Mouse (Mus musculus) megakaryocyte progenitor cell, adult 5-6 weeks (primary cell): ENCODE data around the gene Scd4. TPM values are rescaled to one million over a fixed set of nuclear protein-coding genes. Genes with fewer than 3 reads are reported as not detected.

ENCODE experiments used
- ATAC-seq: replicated peaks from 2 replicates; pipeline ENCODE4 v1.8.0; 2016; ENCODE audit warnings: mild to moderate bottlenecking, moderate TSS enrichment, inconsistent platforms; ENCODE audit not compliant: poor library complexity
- total RNA-seq, 2 experiments: library from RNA; stranded (forward) in 1 of 2; stranded (reverse) in 1 of 2; fragments of 157-497, 149-512 nt in 1 of 2; fragments of 200-1000 nt in 1 of 2; gene quantifications; 2 replicates each; pipeline versions ENCODE4 v1.2.3 to v1.2.4; 2015 to 2017

Scd4 gene
- total RNA-seq, 2 experiments from 2014 or later: 0.35 TPM; not detected in 1

DNA sequence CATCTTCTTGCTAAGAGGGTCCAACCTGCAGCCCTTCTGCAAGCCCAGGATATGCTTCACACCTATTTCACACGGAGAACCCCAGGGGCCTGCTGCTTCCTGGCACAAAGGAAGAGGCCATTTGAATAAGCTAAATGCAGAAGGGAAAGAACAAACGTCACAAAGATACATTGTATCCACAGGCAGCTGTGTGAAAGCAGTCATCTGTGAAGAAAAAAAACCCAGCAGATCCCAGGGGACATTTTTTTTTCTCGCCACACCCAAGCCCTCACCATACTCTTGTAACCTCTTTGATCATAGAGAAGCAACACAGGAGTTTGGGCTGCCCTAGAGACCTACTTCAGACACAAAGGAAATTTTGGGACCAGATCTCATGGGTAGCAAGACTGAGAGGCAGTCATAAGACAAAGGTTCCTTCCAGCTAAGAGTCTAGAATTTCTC, 43.6 kb downstream of the Scd4 start:
- no peak for ATAC-seq

GRCm38 (mm10) chr19:44377629-44378375, 44.9 kb downstream of the Scd4 start:
- no peak for ATAC-seq

GRCm38 (mm10) chr19:44379090-44379489, 46.2 kb downstream of the Scd4 start:
- no peak for ATAC-seq

- ATAC-seq: no peak
Measured at GRCm38 (mm10) chr19:44380065-44380464, 47.2 kb downstream of the Scd4 start.

- no peak for ATAC-seq
Measured at GRCm38 (mm10) chr19:44382682-44383321, 49.9 kb downstream of the Scd4 start.

GRCm38 (mm10) chr19:44385887-44386498, 53.1 kb downstream of the Scd4 start:
- ATAC-seq: no peak

- no peak for ATAC-seq
Measured at GRCm38 (mm10) chr19:44387089-44387671, 54.3 kb downstream of the Scd4 start.

- ATAC-seq: no peak
Measured at GRCm38 (mm10) chr19:44387746-44388474, 55.0 kb downstream of the Scd4 start.

GRCm38 (mm10) chr19:44388475-44389428, 55.9 kb downstream of the Scd4 start:
- peak; percentile 86 for ATAC-seq

DNA sequence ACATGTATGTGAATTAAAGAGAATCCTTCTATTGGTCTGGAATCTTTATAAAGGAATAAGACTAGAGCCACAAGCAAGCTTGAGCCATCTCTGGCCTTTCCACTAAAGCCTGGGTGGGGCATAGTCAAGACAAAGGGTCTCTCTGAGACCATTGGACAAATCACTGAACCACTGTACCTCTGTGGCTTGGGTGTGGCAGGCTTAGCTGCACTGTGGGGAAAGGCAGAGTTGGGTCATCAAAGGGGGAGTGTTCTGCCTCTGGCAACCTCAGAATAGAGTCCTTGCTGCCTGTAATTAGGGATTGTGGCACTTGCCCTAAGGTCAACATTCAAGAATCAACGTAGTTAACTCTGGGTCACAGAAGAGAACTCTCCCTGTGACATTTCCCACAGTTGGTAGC, 56.6 kb downstream of the Scd4 start:
- ATAC-seq: no peak

GRCm38 (mm10) chr19:44391856-44392255, 59.0 kb downstream of the Scd4 start:
- no peak for ATAC-seq

DNA sequence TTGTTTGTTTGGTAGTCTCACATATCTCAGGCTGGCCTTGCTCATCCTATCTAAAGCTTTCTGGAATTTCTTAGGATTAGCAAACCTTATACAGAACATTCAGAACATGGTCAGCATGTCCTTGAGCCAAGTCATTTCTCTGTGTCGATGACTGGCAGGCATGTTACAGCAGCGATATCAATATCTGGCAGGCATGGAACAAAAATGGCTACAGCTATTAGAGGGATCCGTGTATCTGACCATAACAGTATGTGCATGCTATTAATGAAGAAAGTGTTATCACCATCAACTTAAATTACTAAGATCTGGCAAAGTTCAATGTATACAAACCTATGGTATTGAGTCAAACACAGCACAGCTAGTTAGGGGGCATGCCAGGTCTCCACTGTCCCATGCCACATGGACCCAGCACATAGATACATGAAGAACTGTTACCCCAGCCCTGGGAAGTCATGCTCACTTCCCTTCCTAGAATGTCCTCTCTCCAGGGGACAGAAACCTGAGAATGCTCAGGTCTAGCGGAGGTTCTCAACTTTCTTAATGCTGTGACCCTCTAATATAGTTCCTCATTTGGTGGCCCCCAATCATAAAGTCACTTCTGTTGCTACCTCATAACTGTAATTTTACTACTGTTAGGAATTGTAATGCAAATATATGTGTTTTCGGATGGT, 59.6 kb downstream of the Scd4 start:
- ATAC-seq: no peak

- peak; percentile 40 for ATAC-seq
Measured at GRCm38 (mm10) chr19:44393962-44394422, 61.1 kb downstream of the Scd4 start.

DNA sequence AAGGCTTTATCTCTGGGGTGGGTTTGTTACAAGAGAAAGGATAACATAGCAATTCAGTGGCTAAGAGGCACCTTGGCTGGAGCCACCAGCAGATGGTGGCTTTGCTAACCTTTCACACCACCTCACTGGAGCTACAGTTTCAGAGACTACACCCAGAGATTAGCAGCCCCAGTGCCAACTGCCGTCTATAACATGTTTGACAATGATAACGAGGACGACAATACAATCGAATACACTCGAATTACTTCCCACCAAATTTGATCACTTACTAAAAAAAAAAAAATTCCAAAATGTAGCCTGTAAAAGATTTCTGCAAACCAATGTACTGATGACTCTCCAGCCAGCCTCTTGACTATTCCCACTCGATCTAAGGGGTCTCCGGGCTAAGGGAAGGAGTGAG, 62.1 kb downstream of the Scd4 start:
- ATAC-seq: peak; percentile 85

Other genes starting within 250 kb of the Scd4 start
- 41.4 and 44.0 TPM in 2 replicates for gene Chuk, start 225.6 kb upstream of the Scd4 start, total RNA-seq (2015)
- gene Chuk, start 225.6 kb upstream of the Scd4 start, total RNA-seq (2017): 52.6 and 74.3 TPM in 2 replicates
- gene Cwf19l1, start 197.2 kb upstream of the Scd4 start, total RNA-seq (2015): 40.2 and 48.9 TPM in 2 replicates
- gene Cwf19l1, start 197.2 kb upstream of the Scd4 start, total RNA-seq (2017): 33.9 and 38.4 TPM in 2 replicates
- gene Bloc1s2, start 186.6 kb upstream of the Scd4 start, total RNA-seq (2015): 131 and 140 TPM in 2 replicates
- gene Bloc1s2, start 186.6 kb upstream of the Scd4 start, total RNA-seq (2017): 79.0 and 96.2 TPM in 2 replicates
- gene Pkd2l1, start 140.7 kb upstream of the Scd4 start, total RNA-seq (2015): not detected in 2 replicates
- gene Pkd2l1, start 140.7 kb upstream of the Scd4 start, total RNA-seq (2017): not detected in 2 replicates
- gene Scd3, start 129.8 kb upstream of the Scd4 start, total RNA-seq (2015): not detected in 2 replicates
- gene Scd3, start 129.8 kb upstream of the Scd4 start, total RNA-seq (2017): not detected in 2 replicates
- gene Scd2, start 39.4 kb upstream of the Scd4 start, total RNA-seq (2015): 95.4 and 101 TPM in 2 replicates
- gene Scd2, start 39.4 kb upstream of the Scd4 start, total RNA-seq (2017): 88.5 and 107 TPM in 2 replicates
- 0.46 and 0.49 TPM in 2 replicates for gene Scd1, start 74.8 kb downstream of the Scd4 start, total RNA-seq (2015)
- gene Scd1, start 74.8 kb downstream of the Scd4 start, total RNA-seq (2017): 0.54 and 1.1 TPM in 2 replicates
- not detected in 2 replicates for gene Wnt8b, start 160.4 kb downstream of the Scd4 start, total RNA-seq (2015)
- not detected in 2 replicates for gene Wnt8b, start 160.4 kb downstream of the Scd4 start, total RNA-seq (2017)
- gene Sec31b, start 212.8 kb downstream of the Scd4 start, total RNA-seq (2015): 0.52 and 0.54 TPM in 2 replicates
- 1.4 and 3.9 TPM in 2 replicates for gene Sec31b, start 212.8 kb downstream of the Scd4 start, total RNA-seq (2017)
- 2.2 TPM in 1 of 2 replicates, not detected in the other for gene Gm20538, start 219.7 kb downstream of the Scd4 start, total RNA-seq (2015)
- not detected in 2 replicates for gene Gm20538, start 219.7 kb downstream of the Scd4 start, total RNA-seq (2017)
- 361 and 370 TPM in 2 replicates for gene Ndufb8, start 222.3 kb downstream of the Scd4 start, total RNA-seq (2015)
- gene Ndufb8, start 222.3 kb downstream of the Scd4 start, total RNA-seq (2017): 243 and 315 TPM in 2 replicates
- 5.6 and 6.7 TPM in 2 replicates for gene Hif1an, start 229.8 kb downstream of the Scd4 start, total RNA-seq (2015)
- gene Hif1an, start 229.8 kb downstream of the Scd4 start, total RNA-seq (2017): 6.6 and 9.4 TPM in 2 replicates